Mouse (Mus musculus): ENCODE results near the gene Hamp.
"Not testable (repeated sequence)": the region's sequence is repeated elsewhere in the genome, so short reads cannot be mapped to it uniquely, and the experiment has no call there.

The Hamp gene

DNA sequence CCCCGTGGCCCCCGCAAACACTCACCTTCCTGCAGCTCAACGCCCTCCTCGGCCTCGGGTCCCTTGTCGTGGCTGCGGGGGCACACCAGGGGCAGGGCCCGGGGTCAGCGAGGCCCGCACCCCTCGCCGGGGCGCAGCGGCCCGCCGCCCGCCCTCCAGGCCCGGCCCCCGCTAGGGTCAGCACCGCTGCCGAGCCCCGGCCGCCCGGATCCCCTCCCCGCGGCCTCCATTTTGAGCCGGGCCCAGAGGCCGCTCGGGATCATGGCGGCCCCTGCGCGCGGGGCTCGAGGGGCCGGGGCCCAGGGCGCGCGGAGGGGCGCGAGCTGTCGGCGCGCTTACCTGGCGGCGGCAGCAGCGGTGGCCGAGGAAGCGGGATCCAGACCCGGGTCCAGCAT is 12.5 kb upstream of the Hamp start:
- peak; percentile 46 for DNase-seq (ENCODE audit: low spot score)

DNA sequence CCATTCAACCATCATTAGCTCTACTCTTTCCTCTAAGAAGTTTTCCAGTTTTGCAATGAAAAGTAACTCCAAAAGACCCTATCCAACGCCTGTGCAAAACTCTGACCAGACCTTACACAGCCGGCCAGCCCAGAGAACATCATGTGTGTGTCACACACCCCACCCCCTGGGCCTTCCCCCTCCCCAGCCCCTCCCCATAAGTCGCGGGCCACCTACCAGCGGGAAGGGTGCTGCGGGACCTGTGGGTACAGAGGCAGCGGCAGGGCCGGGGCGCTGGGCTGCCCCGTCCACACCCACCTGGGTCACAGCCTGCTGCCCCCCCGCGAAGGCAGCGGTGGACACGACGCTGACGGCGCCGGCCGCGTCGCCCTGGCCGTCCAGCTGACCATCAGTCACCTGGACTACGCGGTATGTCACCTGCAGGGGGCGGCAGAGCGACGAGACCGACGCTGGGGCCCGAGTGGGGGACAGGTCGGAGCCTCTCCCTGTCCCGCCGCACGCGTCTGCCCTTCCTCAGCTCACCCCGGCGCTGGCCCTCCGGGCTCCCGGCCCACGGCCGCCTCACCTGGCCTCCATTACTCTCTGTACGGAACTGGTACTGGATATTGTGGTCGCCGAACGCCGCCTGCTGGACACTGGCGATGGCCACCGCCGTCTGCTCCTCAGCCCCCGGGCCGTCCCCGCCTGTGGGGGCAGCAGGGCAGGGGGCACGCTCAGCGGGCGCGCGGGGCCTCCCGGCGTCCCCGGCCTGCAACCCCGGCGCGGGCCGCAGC is 11.9 kb upstream of the Hamp start:
- peak; percentile 91 for DNase-seq (ENCODE audit: low spot score)

- no peak for DNase-seq (ENCODE audit: low spot score)
Observed at GRCm38 (mm10) chr7:30954971-30955520, 11.2 kb upstream of the Hamp start.

DNA sequence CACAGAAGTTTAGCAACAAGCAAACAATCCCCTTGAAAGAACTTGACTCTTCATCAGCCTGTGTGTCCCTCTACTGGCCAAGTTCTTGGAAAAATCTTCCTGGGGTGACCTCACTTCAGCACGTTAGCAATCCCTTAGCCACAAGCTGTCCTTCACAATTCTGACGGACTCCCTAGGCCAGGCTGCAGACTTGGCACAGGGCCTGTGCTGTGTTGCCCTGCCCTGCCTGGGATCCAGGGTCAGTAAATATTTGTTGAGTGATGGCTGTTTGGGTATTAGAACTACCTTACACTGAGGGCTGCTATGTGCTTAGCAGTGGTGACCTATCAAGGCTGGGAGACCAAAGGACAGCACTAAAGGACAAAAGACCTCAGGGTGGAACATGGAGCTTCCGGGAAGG is 10.2 kb upstream of the Hamp start:
- DNase-seq (ENCODE audit: low spot score): peak; percentile 21

GRCm38 (mm10) chr7:30953459-30953858 is 9.6 kb upstream of the Hamp start:
- no peak for DNase-seq (ENCODE audit: low spot score)

GRCm38 (mm10) chr7:30952441-30953265 is 8.8 kb upstream of the Hamp start:
- DNase-seq (ENCODE audit: low spot score): no peak

- DNase-seq (ENCODE audit: low spot score): not testable (repeated sequence)
Observed at GRCm38 (mm10) chr7:30949902-30950301, 6.1 kb upstream of the Hamp start.

- no peak for DNase-seq (ENCODE audit: low spot score)
Observed at GRCm38 (mm10) chr7:30945876-30946275, 2.0 kb upstream of the Hamp start.

DNA sequence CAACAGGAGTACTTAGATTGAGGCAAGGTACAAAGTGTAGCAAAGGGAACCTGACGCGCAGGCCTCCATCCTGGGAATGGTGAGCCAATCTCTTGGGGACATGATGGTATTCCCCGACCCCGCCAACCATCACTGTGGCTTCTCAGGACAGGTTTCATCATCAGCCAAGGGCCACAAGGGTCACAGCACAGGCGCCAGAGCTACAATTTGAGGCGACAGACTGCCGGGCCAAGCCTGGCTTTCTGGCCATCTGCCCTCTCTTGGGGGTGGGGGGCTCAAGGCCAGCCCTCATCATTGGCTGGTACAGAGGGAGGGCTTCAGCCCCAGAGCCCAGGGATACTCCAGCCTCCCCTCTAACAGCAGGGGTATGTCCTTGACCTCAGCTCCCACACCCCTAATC is 1.6 kb upstream of the Hamp start:
- not testable (repeated sequence) for DNase-seq (ENCODE audit: low spot score)

DNA sequence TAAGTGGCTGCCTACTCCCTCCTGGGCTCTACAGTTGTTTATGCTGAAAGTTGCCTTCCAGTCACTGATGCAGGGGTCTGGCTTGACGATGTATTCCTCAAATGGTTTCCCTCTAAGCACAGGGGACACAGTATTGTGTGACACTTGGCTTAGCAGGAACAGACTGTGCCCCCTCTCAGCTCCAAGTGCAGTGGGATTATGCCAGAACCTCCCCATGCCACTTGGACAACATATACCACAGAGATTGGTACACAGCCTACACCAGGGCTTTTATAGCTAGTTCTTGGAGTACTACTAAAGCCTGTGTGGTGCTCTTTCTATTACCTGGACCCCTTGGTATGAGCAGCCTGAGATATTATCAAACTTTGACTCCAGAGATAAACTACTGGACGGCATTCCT is 874 bp upstream of the Hamp start:
- DNase-seq (ENCODE audit: low spot score): not testable (repeated sequence)

DNA sequence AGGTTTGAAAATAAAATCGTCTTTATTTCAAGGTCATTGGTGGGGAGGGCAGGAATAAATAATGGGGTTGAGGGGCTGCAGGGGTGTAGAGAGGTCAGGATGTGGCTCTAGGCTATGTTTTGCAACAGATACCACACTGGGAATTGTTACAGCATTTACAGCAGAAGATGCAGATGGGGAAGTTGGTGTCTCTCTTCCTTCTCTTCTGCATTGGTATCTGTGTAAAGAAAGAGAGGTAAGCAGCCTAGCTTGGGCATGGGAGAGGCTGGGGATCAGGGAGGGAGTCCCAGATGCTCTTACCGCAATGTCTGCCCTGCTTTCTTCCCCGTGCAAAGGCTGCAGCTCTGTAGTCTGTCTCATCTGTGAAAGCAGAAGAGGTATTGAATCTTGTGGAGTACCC is 1.5 kb downstream of the Hamp start:
- DNase-seq (ENCODE audit: low spot score): not testable (repeated sequence)

- not testable (repeated sequence) for DNase-seq (ENCODE audit: low spot score)
Observed at GRCm38 (mm10) chr7:30940070-30940469, 3.8 kb downstream of the Hamp start.

DNA sequence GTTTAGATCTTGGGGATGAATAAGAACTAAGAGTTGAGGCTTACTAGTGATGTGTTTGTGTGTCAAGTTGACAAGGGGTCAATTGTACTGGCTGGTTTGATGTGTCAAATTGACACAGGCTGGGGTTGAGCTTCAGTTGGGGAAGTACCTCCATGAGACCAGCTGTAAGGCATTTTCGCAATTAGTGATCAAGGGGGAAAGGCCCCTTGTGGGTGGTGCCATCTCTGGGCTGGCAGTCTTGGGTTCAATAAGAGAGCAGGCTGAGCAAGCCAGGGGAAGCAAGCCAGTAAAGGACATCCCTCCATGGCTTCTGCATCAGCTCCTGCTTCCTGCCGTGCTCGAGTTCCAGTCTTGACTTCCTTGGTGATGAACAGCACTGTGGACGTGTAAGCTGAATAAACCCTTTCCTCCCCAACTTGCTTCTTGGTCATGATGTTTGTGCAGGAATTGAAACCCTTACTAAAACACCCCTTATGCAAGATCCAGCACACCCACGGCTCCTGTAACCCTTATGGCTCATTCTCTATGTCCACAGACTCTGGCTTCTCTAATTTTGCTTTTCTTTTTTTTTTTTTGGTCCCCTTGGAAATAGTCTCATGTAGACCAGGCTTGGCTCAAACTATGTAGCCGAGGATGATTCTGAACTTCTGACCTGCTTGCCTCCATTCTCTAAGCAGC is 8.3 kb downstream of the Hamp start:
- not testable (repeated sequence) for DNase-seq (ENCODE audit: low spot score)

- DNase-seq (ENCODE audit: low spot score): not testable (repeated sequence)
Observed at GRCm38 (mm10) chr7:30924581-30924980, 19.3 kb downstream of the Hamp start, which contains the start of gene Hamp2. Gene Hamp2 (minus strand): TSS chr7:30924681.

DNA sequence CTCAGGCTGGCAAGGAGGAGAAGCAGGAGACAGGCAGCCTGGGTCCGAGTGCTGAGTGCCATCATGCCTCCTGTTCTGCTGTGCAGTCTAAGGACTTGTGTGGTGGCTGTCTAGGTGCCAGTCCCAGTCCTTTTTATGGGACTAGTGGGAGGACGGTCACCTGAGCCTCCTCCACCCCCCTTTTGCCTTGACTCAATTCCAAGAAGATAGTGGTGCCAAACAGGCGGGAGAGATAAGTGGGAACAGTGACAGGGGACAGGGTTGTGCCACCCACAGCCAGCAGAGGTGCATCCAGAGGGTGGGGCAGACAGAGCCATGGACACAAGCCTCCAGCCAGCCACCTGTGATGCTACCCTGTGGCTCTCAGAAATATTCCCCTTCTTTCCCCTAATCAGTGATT is 19.8 kb downstream of the Hamp start:
- DNase-seq (ENCODE audit: low spot score): no peak

- DNase-seq (ENCODE audit: low spot score): not testable (repeated sequence)
Observed at GRCm38 (mm10) chr7:30922490-30922889, 21.3 kb downstream of the Hamp start.

DNA sequence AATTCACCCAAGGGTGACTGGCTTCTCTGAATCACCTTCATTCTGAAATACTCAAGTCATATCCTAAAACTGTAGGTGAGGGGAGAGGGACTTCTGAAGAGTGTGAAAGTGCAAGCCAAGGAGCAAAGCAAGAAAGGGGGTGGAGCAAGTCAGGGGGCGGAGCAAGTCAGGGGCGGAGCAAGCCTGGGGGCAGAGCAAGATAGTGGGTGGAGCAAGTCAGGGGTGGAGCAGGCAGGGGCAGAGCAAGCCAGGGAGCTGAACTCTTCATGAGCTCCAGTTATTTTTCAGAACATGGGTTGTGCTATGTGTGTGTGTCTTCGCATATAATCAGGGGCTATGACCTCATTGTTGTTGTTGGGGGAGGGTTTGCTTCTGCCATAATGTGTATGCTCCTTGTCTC is 23.6 kb downstream of the Hamp start:
- DNase-seq (ENCODE audit: low spot score): no peak

- DNase-seq (ENCODE audit: low spot score): no peak
Observed at GRCm38 (mm10) chr7:30917219-30917618, 26.6 kb downstream of the Hamp start.

GRCm38 (mm10) chr7:30916713-30917112 is 27.1 kb downstream of the Hamp start:
- no peak for DNase-seq (ENCODE audit: low spot score)

- DNase-seq (ENCODE audit: low spot score): no peak
Observed at GRCm38 (mm10) chr7:30914732-30915131, 29.1 kb downstream of the Hamp start, which contains the start of gene Mag. Gene Mag (minus strand): TSS chr7:30914873.

DNA sequence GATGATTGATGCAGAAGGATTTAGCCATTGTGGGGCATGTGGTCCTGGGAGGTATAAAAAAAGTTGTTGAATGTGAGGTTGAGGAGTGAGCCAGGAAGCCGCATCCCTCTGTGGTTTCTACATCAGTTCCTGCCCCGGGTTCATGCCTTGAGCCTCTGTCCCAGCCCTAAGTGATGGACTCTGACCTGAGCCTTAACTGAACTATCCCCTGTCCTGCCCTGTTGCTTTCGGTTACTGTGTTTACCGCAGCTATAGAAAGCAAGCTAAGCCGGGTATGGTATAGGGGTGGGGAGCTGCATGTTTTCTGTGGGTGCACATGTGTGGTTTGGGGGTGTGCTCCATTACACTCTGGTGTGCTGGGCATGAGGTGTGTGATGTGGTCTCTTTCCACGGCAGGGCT is 34.1 kb downstream of the Hamp start:
- no peak for DNase-seq (ENCODE audit: low spot score)

DNA sequence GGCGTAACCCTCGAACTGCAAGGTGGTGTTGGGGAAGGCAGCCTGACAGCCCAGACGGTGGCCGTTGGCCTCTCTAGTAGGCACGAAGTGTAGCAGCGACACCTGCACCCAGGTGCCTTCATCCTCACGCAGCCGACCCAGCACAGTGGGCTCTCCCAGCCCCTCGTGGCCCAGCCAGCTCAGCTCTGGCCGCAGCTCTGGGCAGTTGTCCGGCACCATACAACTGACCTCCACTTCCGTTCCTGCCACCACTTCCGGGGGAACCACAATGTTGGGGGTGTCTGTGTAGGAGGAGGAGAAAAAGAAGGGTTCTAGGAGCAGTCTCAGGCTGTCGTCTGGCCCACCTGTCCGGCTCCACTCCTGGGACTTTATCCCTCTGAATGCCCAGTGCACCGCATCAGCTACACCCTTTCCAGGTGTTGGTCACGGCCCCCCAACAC is 34.8 kb downstream of the Hamp start:
- DNase-seq (ENCODE audit: low spot score): no peak
